ENCODE assay signal across 15 mouse cellular contexts in genomic region chr2:26534161-26534560, GRCm38 (mm10). TPM values are rescaled to one million over a fixed set of nuclear protein-coding genes. Genes with fewer than 3 reads are reported as not detected.
DNase-seq lines count a peak whose midpoint lies in the region; ATAC-seq and TF ChIP-seq lines count a peak whose summit lies in the region.
"Had no signal": no experiment of that assay in that cellular context is flagged by ENCODE, and none has a peak within 500 bp of the region (broad histone marks: within the 10 kb centered on the region; RNA-seq: fewer than 3 reads in every experiment).

No protein-coding gene starts in this region.

- TF ChIP-seq CTCF in lung, postnatal 0 days (IDR thresholded peaks at IDR 0.05): no peak

- peaks cover 24% of the 10 kb centered on the region for H3K4me1 ChIP-seq in heart, embryonic 15.5 days (replicated peaks)
- peaks cover 3% of the 10 kb centered on the region; the same call in 1 of the 2 replicates for H3K4me1 ChIP-seq in lung, postnatal 0 days (ENCODE audit: insufficient read depth, low read depth, low read length)
- peaks cover 6% of the 10 kb centered on the region; the same call in 1 of the 2 replicates for H3K4me1 ChIP-seq in hindbrain, embryonic 14.5 days (replicated peaks; ENCODE audit: control insufficient read depth, insufficient read depth, low read length)
- H3K4me1 ChIP-seq in neural tube, embryonic 14.5 days (ENCODE audit: control insufficient read depth, insufficient read depth, low read length): peaks cover 10% of the 10 kb centered on the region; the same call in 1 of the 2 replicates
- H3K4me1 ChIP-seq: stomach, embryonic 15.5 days had no signal

- no peaks in the 10 kb centered on the region for H3K27me3 ChIP-seq in heart, embryonic 15.5 days
- no peaks in the 10 kb centered on the region for H3K27me3 ChIP-seq in lung, postnatal 0 days (replicated peaks; ENCODE audit: insufficient read depth, low read length)
- no peaks in the 10 kb centered on the region for H3K27me3 ChIP-seq in hindbrain, embryonic 14.5 days (ENCODE audit: control insufficient read depth, insufficient read depth, low read length)
- H3K27me3 ChIP-seq in neural tube, embryonic 14.5 days (ENCODE audit: control insufficient read depth, insufficient read depth, low read length): no peaks in the 10 kb centered on the region
- H3K27me3 ChIP-seq: stomach, embryonic 15.5 days had no signal

- H3K36me3 ChIP-seq in heart, embryonic 15.5 days: no peaks in the 10 kb centered on the region
- H3K36me3 ChIP-seq in lung, postnatal 0 days (ENCODE audit: insufficient read depth, low read length): no peaks in the 10 kb centered on the region
- no peaks in the 10 kb centered on the region for H3K36me3 ChIP-seq in hindbrain, embryonic 14.5 days (replicated peaks; ENCODE audit: control insufficient read depth, insufficient read depth)
- H3K36me3 ChIP-seq in neural tube, embryonic 14.5 days (ENCODE audit: control insufficient read depth, insufficient read depth, low read length): no peaks in the 10 kb centered on the region
- H3K36me3 ChIP-seq: stomach, embryonic 15.5 days had no signal

- no peak overlapping the region for H3K9ac ChIP-seq in heart, embryonic 15.5 days
- H3K9ac ChIP-seq in lung, postnatal 0 days (replicated peaks; ENCODE audit: low read depth): no peak overlapping the region
- no peak overlapping the region for H3K9ac ChIP-seq in hindbrain, embryonic 14.5 days
- H3K9ac ChIP-seq in neural tube, embryonic 14.5 days (replicated peaks; ENCODE audit: low read depth, low read length): no peak overlapping the region
- H3K9ac ChIP-seq: liver, embryonic 14.5 days; stomach, embryonic 15.5 days had no signal

- H3K4me3 ChIP-seq in heart, embryonic 15.5 days: no peak overlapping the region
- no peak overlapping the region for H3K4me3 ChIP-seq in lung, postnatal 0 days (ENCODE audit: low read depth, low read length)
- no peak overlapping the region for H3K4me3 ChIP-seq in hindbrain, embryonic 14.5 days (replicated peaks; ENCODE audit: low read length)
- no peak overlapping the region for H3K4me3 ChIP-seq in neural tube, embryonic 14.5 days (ENCODE audit: low read depth, low read length)
- H3K4me3 ChIP-seq: erythroblast, embryonic 14.5 days; stomach, embryonic 15.5 days had no signal

- peak overlapping the region; percentile 24; the same call in 1 of the 2 replicates for H3K27ac ChIP-seq in heart, embryonic 15.5 days
- peak overlapping the region; percentile 54 for H3K27ac ChIP-seq in lung, postnatal 0 days (ENCODE audit: low read length)
- peak overlapping the region; percentile 73 for H3K27ac ChIP-seq in hindbrain, embryonic 14.5 days
- H3K27ac ChIP-seq in neural tube, embryonic 14.5 days (ENCODE audit: low read depth, low read length): peak overlapping the region; percentile 13; the same call in 1 of the 2 replicates
- H3K27ac ChIP-seq: liver, embryonic 14.5 days; stomach, embryonic 15.5 days had no signal

- DNase-seq in heart, adult 9 months (ENCODE audit: low spot score in 2 of 2): no peak
- no peak for DNase-seq in lung, postnatal 0 days (ENCODE audit: low spot score)
- no peak for DNase-seq in lung, postnatal 36 days
- DNase-seq in hindbrain, embryonic 14.5 days (ENCODE audit: low spot score): no peak
- no peak for DNase-seq in cerebellum, postnatal 10 days
- DNase-seq in layer of hippocampus, adult 18-20 months (ENCODE audit: low spot score in 2 of 2): no peak
- DNase-seq: right cerebral cortex, postnatal 25 days had no signal

- H3K9me3 ChIP-seq in heart, embryonic 15.5 days (replicated peaks): no peaks in the 10 kb centered on the region
- H3K9me3 ChIP-seq in lung, postnatal 0 days (ENCODE audit: low read length): no peaks in the 10 kb centered on the region
- no peaks in the 10 kb centered on the region for H3K9me3 ChIP-seq in hindbrain, embryonic 14.5 days (ENCODE audit: control insufficient read depth, low read length)
- no peaks in the 10 kb centered on the region for H3K9me3 ChIP-seq in neural tube, embryonic 14.5 days (ENCODE audit: control insufficient read depth, low read length)
- H3K9me3 ChIP-seq: stomach, embryonic 15.5 days had no signal

- H3K4me2 ChIP-seq in heart, embryonic 15.5 days: no peak overlapping the region
- H3K4me2 ChIP-seq in lung, postnatal 0 days (replicated peaks; ENCODE audit: low read depth, low read length): no peak overlapping the region
- no peak overlapping the region for H3K4me2 ChIP-seq in hindbrain, embryonic 14.5 days (replicated peaks)
- no peak overlapping the region for H3K4me2 ChIP-seq in neural tube, embryonic 14.5 days (ENCODE audit: low read depth, low read length)
- H3K4me2 ChIP-seq: stomach, embryonic 15.5 days had no signal

- WGBS in heart, embryonic 15.5 days: 61% methylated on average over 3 of the region's 3 CpGs
- 73% methylated on average over 3 of the region's 3 CpGs for WGBS in lung, postnatal 0 days
- WGBS in hindbrain, embryonic 14.5 days: 55% methylated on average over 3 of the region's 3 CpGs
- WGBS in neural tube, embryonic 14.5 days: 55% methylated on average over 3 of the region's 3 CpGs

- no peak for TF ChIP-seq EP300 in lung, postnatal 0 days (IDR thresholded peaks at IDR 0.05)

- no peak for ATAC-seq in heart, embryonic 15.5 days (replicated peaks; ENCODE audit: insufficient number of reproducible peaks, insufficient read depth, low FRiP score, low read depth)
- no peak; the same call in 1 of the 2 replicates for ATAC-seq in lung, postnatal 0 days
- no peak for ATAC-seq in hindbrain, embryonic 14.5 days (ENCODE audit: low FRiP score)
- ATAC-seq in neural tube, embryonic 14.5 days (ENCODE audit: low read depth): no peak

RNA-seq across cellular contexts. Expression of gene Notch1, which starts 17.7 kb away (rescaled TPM):
- polyA plus RNA-seq in heart, embryonic 15.5 days (2015; fragmentation: Nextera tagmentation; extraction: Ambion mirVana): 10.8 and 24.2 TPM in 2 replicates
- 11.8 and 14.7 TPM in 2 replicates for polyA plus RNA-seq in lung, postnatal 0 days (2015; fragmentation: Nextera tagmentation; extraction: Ambion mirVana)
- polyA plus RNA-seq in hindbrain, embryonic 14.5 days (2014; fragmentation: Nextera tagmentation; extraction: Ambion mirVana): 23.3 and 25.6 TPM in 2 replicates
- polyA plus RNA-seq in neural tube, embryonic 14.5 days (2014; fragmentation: Nextera tagmentation; extraction: Ambion mirVana): 20.8 and 26.6 TPM in 2 replicates
- 10 to 100 TPM; 26.4 to 26.9 TPM for total RNA-seq in layer of hippocampus, adult 18-20 months (2021)

RNA-seq across cellular contexts. Expression of gene Egfl7, which starts 45.7 kb away (rescaled TPM):
- 159 and 197 TPM in 2 replicates for polyA plus RNA-seq in heart, embryonic 15.5 days (2015; fragmentation: Nextera tagmentation; extraction: Ambion mirVana)
- polyA plus RNA-seq in lung, postnatal 0 days (2015; fragmentation: Nextera tagmentation; extraction: Ambion mirVana): 412 and 467 TPM in 2 replicates
- 62.2 and 69.2 TPM in 2 replicates for polyA plus RNA-seq in hindbrain, embryonic 14.5 days (2014; fragmentation: Nextera tagmentation; extraction: Ambion mirVana)
- polyA plus RNA-seq in neural tube, embryonic 14.5 days (2014; fragmentation: Nextera tagmentation; extraction: Ambion mirVana): 37.4 and 64.3 TPM in 2 replicates
- 10 to 100 TPM; 53.5 to 59.7 TPM for total RNA-seq in layer of hippocampus, adult 18-20 months (2021)

RNA-seq across cellular contexts. Expression of gene Gm20532, which starts 52.3 kb away (rescaled TPM):
- not detected in 2 replicates for polyA plus RNA-seq in heart, embryonic 15.5 days (2015; fragmentation: Nextera tagmentation; extraction: Ambion mirVana)
- not detected in 2 replicates for polyA plus RNA-seq in lung, postnatal 0 days (2015; fragmentation: Nextera tagmentation; extraction: Ambion mirVana)
- not detected in 2 replicates for polyA plus RNA-seq in hindbrain, embryonic 14.5 days (2014; fragmentation: Nextera tagmentation; extraction: Ambion mirVana)
- polyA plus RNA-seq in neural tube, embryonic 14.5 days (2014; fragmentation: Nextera tagmentation; extraction: Ambion mirVana): not detected in 2 replicates
- total RNA-seq in layer of hippocampus, adult 18-20 months (2021): not detected
- total RNA-seq: adrenal gland, postnatal 36 days; gastrocnemius, postnatal 4 days; left cerebral cortex, adult 18-20 months had no signal
- polyA plus RNA-seq: erythroblast, embryonic 14.5 days; liver, embryonic 14.5 days; stomach, embryonic 15.5 days had no signal

Comparison
In these comparisons a context has a peak if more than half of its experiments do, and no peak if none do; other contexts are left out.
1. H3K27ac ChIP-seq: peak in every context shown above with its lines; median percentile 73 in hindbrain, embryonic 14.5 days; 54 in lung, postnatal 0 days; 24 in heart, embryonic 15.5 days; 13 in neural tube, embryonic 14.5 days.